In genomic region chr1:180547751-180548669, GRCm38 (mm10) we compare ENCODE assay signal across 7 mouse cellular contexts. TPM values are rescaled to one million over a fixed set of nuclear protein-coding genes. Genes with fewer than 3 reads are reported as not detected.
A peak's percentile ranks its signal among the peaks of the same experiment; 100 is the strongest.
DNase-seq lines count a peak whose midpoint lies in the region; ATAC-seq and TF ChIP-seq lines count a peak whose summit lies in the region.

No protein-coding gene starts in this region.

- DNase-seq in T-cell, adult 2 months (ENCODE audit: low spot score): peak; percentile 66
- DNase-seq in gastrocnemius, postnatal 25 days: peak; percentile 32
- DNase-seq in kidney, postnatal 0 days (ENCODE audit: low spot score): peak; percentile 78
- peak; percentile 52 to 72 for DNase-seq in thymus, postnatal 36 days
- DNase-seq in urinary bladder, postnatal 14 days (ENCODE audit: low spot score): no peak

- TF ChIP-seq CTCF in kidney, postnatal 0 days (IDR thresholded peaks at IDR 0.05; ENCODE audit: low read depth): no peak

- no peak overlapping the region for H3K4me3 ChIP-seq in kidney, postnatal 0 days (replicated peaks; ENCODE audit: low read depth, low read length)
- H3K4me3 ChIP-seq in midbrain, embryonic 12.5 days: peak overlapping the region; percentile 17

- H3K36me3 ChIP-seq in kidney, postnatal 0 days (ENCODE audit: insufficient read depth, low read length): no peaks in the 10 kb centered on the region
- no peaks in the 10 kb centered on the region for H3K36me3 ChIP-seq in midbrain, embryonic 12.5 days

- peaks cover 8% of the 10 kb centered on the region for H3K4me1 ChIP-seq in kidney, postnatal 0 days (replicated peaks; ENCODE audit: insufficient read depth, low read length)
- peaks cover 21% of the 10 kb centered on the region for H3K4me1 ChIP-seq in midbrain, embryonic 12.5 days

- H3K4me2 ChIP-seq in kidney, postnatal 0 days (ENCODE audit: low read length): peak overlapping the region; percentile 50
- H3K4me2 ChIP-seq in midbrain, embryonic 12.5 days (replicated peaks): peak overlapping the region; percentile 48

- peak; percentile 42 for ATAC-seq in CD4-positive, CD25-positive, alpha-beta regulatory T cell, adult 4 months
- ATAC-seq in kidney, postnatal 0 days (replicated peaks; ENCODE audit: low FRiP score, low read depth): peak; percentile 84
- ATAC-seq in midbrain, embryonic 12.5 days (ENCODE audit: low FRiP score, low read depth): peak; percentile 63

- WGBS in kidney, postnatal 0 days: 3% methylated on average over 16 of the region's 16 CpGs
- 3% methylated on average over 16 of the region's 16 CpGs for WGBS in midbrain, embryonic 12.5 days

- H3K9me3 ChIP-seq in kidney, postnatal 0 days (replicated peaks; ENCODE audit: low read length): no peaks in the 10 kb centered on the region
- H3K9me3 ChIP-seq in midbrain, embryonic 12.5 days: no peaks in the 10 kb centered on the region

- no peak overlapping the region for H3K27ac ChIP-seq in kidney, postnatal 0 days
- H3K27ac ChIP-seq in midbrain, embryonic 12.5 days (replicated peaks): 0 out of 2 replicates have a peak overlapping the region, but pooled peaks have one; percentile 10

- peak overlapping the region; percentile 14 for H3K9ac ChIP-seq in kidney, postnatal 0 days (ENCODE audit: low read depth, low read length)
- H3K9ac ChIP-seq in midbrain, embryonic 12.5 days (replicated peaks): no peak overlapping the region

- H3K27me3 ChIP-seq in kidney, postnatal 0 days (ENCODE audit: insufficient read depth, low read length): no peaks in the 10 kb centered on the region
- peaks cover 48% of the 10 kb centered on the region for H3K27me3 ChIP-seq in midbrain, embryonic 12.5 days

RNA-seq across cellular contexts. Expression of gene Parp1, which starts 20.7 kb away (rescaled TPM):
- polyA plus RNA-seq in CD4-positive, CD25-positive, alpha-beta regulatory T cell, adult 4 months (2017; shearing (Covaris generic)): 10 to 100 TPM; 36.5 to 73.7 TPM
- total RNA-seq in gastrocnemius, postnatal 25 days (2021): 10 to 100 TPM; 50.8 to 52.7 TPM
- polyA plus RNA-seq in kidney, postnatal 0 days (2015; fragmentation: Nextera tagmentation; extraction: Ambion mirVana): 69.8 and 75.3 TPM in 2 replicates
- 219 and 220 TPM in 2 replicates for polyA plus RNA-seq in midbrain, embryonic 12.5 days (2016; fragmentation: Nextera tagmentation; extraction: Ambion mirVana)
